Mouse (Mus musculus) layer of hippocampus, adult 9-10 months (tissue): Measurements from ENCODE around the gene Arhgap1.
A peak's percentile ranks its signal among the peaks of the same experiment; 100 is the strongest.

Source experiments
- DNase-seq: peaks from one replicate; pipeline ENCODE4 v3.0.0; 2022; ENCODE audit warnings: low spot score

Arhgap1 gene

GRCm38 (mm10) chr2:91699225-91699624 lies 49.6 kb downstream of the Arhgap1 start:
- no peak for DNase-seq

GRCm38 (mm10) chr2:91701366-91701765 lies 51.7 kb downstream of the Arhgap1 start:
- no peak for DNase-seq

- no peak for DNase-seq
Observed at GRCm38 (mm10) chr2:91705736-91706135, 56.1 kb downstream of the Arhgap1 start.

GRCm38 (mm10) chr2:91706456-91706855 lies 56.8 kb downstream of the Arhgap1 start:
- DNase-seq: no peak

GRCm38 (mm10) chr2:91708361-91708760 lies 58.7 kb downstream of the Arhgap1 start:
- no peak for DNase-seq

- peak; percentile 62 for DNase-seq
Observed at GRCm38 (mm10) chr2:91710272-91711234, 60.9 kb downstream of the Arhgap1 start, which contains the start of the genes Atg13 and Harbi1. TSS of gene Atg13 (minus strand) at chr2:91710576. TSS of gene Harbi1 (plus strand) at chr2:91710852.

GRCm38 (mm10) chr2:91711256-91711925 lies 61.7 kb downstream of the Arhgap1 start:
- no peak for DNase-seq

GRCm38 (mm10) chr2:91714921-91715320 lies 65.3 kb downstream of the Arhgap1 start:
- no peak for DNase-seq

GRCm38 (mm10) chr2:91718276-91718675 lies 68.6 kb downstream of the Arhgap1 start:
- DNase-seq: no peak
